Mouse (Mus musculus) Patski (cell line): ENCODE measurements at regions not wholly inside any gene's neighbourhood (a gene's known extent, or its start where the extent isn't known, plus 50 kb on each side); places are given as distances from the start of the nearest gene placed in this dataset.

ENCODE experiments used
- ATAC-seq: fragments of 100-300 bp; one replicate; pipeline ENCODE4 v1.8.0; 2021
- CTCF ChIA-PET: fragments of 350-600 bp; sonication (Branson Sonifier 250); formaldehyde crosslinking; loops from one replicate; lab custom pipeline; 2022; ENCODE audit warnings: inconsistent platforms; lab: Charles Lee
- POLR2A ChIA-PET: fragments of 350-600 bp; sonication (Branson Sonifier 250); formaldehyde crosslinking; loops from one replicate; lab custom pipeline; 2022; ENCODE audit warnings: antibody characterized with exemption, inconsistent platforms; lab: Charles Lee
- DNase-seq: peaks from one replicate; pipeline ENCODE4 v3.0.0-alpha.2; 2011; ENCODE audit warnings: low read depth, low spot score
- H3K27me3 ChIP-seq: fragments of 371-371 bp; one replicate; pipeline ENCODE4 v1.5.1; 2021
- CTCF ChIP-seq: fragments of 100-300 bp; IDR thresholded peaks from one replicate; pipeline ENCODE4 v1.5.1; 2021
- in situ Hi-C: fragments of 300-500 bp; cut with MboI; formaldehyde crosslinking; loops from 3 replicates; pipeline ENCODE4 v1.11.1; 2018; ENCODE audit warnings: low pct_unique_long_range_greater_than_20kb, mixed read lengths

DNA sequence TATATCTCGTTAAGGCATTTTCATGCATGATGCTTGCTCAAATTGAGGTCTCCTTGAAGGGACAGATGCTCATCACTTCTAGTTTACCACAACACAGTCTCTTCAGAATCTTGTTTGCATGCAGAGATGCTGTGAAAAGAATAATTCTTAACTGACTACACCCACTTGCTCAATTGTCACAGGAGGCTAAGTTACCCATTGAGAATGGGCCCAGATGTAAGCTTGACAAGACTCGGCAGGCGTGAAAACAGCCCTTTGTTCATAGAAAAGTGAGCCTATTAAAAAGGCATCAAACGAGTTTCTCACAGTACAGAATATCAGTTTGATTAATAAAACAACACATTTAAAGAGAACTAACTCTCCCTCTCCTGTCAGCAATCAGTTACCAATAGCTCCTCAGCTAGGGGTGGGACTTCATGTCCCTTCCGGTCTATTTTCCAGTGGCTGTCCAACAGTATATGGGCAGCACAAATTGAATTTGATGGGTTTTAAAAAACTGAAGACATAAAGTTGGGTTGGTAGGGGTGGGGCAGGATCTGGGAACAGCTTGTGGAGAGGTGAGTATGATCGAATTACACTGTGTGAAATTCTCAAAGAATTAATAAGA, 180.1 kb upstream of the Pde3a start:
- ChIA-PET POLR2A (no interaction called here), CTCF (no interaction called here)
- in situ Hi-C loops, result no loop called here
- TF ChIP-seq CTCF, result no peak
- DNase-seq (no peak), ATAC-seq (no peak)
- H3K27me3 ChIP-seq, result no peaks in the 10 kb centered on the region

DNA sequence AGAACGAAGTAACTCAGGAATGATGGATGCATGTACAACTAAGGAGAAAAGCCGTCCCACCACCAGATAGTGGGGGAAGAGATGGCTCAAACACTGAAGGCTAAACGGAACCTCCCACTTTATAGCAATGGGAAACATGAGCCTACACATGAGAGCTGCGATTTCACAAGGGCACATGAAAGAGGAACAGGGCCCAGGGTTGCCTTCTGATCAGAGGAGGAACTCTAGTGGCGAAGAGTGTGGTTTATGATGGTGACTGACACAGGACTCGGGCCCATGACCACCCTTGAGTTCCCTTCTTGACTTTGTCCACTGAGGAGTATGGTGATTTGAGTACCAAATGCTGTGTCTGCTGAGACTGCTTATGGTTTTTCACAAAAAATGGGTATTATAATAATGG, 179.2 kb upstream of the Pde3a start:
- in situ Hi-C loops, result no loop called here
- POLR2A ChIA-PET, result interaction anchor here (0.7 kb wide), 1 partner anchor 912 kb away, joined by 4 read pairs; no protein-coding TSS in a partner anchor
- TF ChIP-seq CTCF, result no peak
- H3K27me3 ChIP-seq, result no peaks in the 10 kb centered on the region
- CTCF ChIA-PET, result no interaction called here
- no peak for DNase-seq
- no peak for ATAC-seq

DNA sequence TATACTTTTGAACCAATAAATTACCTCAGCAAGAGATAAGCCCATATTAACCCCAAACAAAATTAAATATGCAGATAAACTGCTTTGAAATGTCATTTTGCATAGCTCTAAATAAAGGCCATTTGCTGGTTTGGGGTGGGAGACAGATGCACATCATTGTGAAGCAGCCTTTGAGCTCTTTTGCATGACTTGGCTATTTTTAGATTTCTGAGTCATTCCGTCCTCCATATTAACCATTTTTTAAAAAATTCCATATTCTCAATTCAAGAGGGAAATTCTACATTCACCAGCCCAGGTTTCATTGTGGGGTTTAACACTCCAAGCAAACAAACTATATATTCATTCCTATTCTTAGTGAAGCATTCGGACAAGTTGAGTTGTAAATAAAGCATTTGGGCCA, 177.6 kb upstream of the Pde3a start:
- POLR2A ChIA-PET, result no interaction called here
- in situ Hi-C loops, result no loop called here
- CTCF ChIA-PET, result interaction anchor here (0.9 kb wide), 1 partner anchor 27 kb away, joined by 3 read pairs; no protein-coding TSS in a partner anchor

DNA sequence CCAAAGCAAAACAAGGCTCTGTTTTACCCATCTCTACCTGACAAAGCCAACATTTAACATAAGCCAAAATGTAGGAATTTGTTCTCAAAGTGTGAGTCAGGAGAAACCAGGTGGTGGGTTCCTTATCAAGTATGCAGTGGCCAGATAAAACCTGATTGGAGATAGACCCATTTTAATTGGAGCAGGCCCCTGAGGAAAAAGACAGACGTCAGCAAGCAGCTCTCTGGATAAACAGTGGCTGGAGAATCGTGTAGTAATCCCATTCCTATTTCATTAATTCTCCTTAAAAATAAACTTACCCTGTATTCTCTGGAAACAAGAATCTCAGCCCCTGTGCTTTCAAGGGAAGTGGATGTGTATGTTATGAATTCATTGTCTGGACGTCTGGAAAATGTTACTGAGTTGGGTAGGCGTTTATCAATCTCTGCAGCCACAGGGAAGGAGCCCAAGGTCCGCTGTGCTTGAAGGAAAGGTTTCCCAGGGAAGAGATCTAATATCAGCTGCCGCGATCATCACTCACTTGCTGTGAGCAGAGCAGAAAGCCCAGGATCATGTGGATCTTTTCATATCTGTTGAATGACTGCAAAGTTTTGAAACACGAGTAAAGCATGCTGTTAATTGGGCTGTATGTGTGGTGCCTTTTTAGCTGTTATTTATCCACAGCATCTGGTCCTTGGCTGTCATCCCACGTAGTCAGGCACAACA, 157.8 kb upstream of the Pde3a start:
- ChIA-PET CTCF (interaction anchor here (1.0 kb wide), 1 partner anchor 25 kb away, joined by 3 read pairs; no protein-coding TSS in a partner anchor), POLR2A (no interaction called here)
- no peak for TF ChIP-seq CTCF
- H3K27me3 ChIP-seq, result no peaks in the 10 kb centered on the region
- no peak for DNase-seq
- ATAC-seq, result no peak
- in situ Hi-C loops, result no loop called here

More for the DNA sequence above, 177.6 kb upstream of the Pde3a start:
- ATAC-seq (no peak), DNase-seq (no peak)
- no peak for TF ChIP-seq CTCF
- H3K27me3 ChIP-seq, result no peaks in the 10 kb centered on the region

DNA sequence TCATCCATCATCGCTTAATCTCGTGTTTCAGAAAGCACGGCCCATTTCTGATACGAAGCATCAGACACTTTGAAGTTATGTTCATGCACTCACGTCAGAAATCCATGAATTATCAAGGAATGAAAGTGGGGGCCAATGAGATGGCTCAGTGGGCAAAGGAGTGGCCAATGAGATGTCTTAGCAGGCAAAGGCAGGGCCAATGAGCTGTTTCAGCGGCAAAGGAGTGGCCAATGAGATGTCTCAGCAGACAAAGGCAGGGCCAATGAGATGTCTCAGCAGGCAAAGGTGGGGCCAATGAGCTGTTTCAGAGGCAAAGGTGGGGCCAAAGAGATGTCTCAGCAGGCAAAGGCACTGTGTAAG, 157.3 kb upstream of the Pde3a start:
- in situ Hi-C loops, result no loop called here
- CTCF ChIA-PET, result interaction anchor here (1.0 kb wide), 1 partner anchor 25 kb away, joined by 3 read pairs; no protein-coding TSS in a partner anchor
- TF ChIP-seq CTCF, result no peak
- no peak for ATAC-seq
- H3K27me3 ChIP-seq, result no peaks in the 10 kb centered on the region
- DNase-seq, result no peak
- POLR2A ChIA-PET, result no interaction called here

DNA sequence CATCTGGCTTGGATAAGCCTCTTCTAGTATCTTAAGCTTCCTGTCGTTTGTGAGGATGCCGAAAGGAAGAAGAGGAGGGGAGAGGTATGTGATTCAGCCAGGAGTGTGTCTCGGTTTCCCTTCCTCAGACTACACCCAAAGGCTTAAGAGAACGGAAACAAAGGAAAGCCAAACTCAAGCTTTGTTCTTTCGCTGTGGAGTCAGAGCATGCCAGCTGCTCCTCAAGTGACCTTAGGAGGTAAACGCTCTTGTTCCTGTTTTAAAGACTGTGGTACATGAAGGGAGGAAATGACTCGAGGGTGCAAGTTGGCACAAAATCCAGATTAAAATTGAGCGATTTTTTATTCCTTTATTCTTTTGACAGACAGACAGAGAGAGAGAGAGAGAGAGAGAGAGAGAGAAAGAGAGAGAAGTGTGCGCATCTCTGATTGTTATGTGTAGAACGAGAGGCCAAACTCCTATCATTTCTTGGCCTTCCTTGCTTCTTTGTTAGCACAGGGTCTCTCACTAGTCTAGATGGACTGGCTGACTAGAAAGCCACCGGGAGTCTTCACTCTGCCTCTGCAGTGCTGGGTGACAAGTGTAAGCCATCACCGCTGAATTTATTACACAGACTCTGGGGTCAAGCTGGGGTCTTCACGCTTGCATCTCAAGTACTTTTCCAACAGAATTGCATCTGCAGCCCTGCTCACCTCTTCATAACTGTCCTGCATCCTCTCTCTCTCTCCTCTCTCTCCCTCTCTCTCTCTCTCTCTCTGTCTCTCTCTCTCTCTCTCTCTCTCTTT, 151.5 kb upstream of the Pde3a start:
- CTCF ChIA-PET, result interaction anchor here (1.6 kb wide), 1 partner anchor 20 kb away, joined by 3 read pairs; no protein-coding TSS in a partner anchor
- DNase-seq, result no peak

DNA sequence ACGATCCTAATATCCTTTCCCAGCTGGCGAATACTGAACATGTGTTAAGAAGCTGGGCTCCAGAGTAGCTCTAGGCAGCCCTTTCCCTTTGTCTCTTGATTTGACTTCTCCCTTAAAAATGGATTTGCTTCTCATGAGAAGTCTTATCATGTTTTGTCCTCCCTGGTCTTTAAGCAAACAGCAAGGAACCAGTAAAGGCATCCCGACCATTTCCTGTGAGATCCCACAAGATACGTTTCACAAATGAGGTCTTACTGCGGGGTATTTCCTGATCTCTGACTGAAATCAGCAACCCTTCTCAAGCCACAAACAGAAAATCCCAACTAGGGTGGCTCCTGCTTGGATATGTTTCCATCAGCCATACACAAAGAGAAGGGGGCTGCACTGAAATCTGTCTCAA, 130.8 kb upstream of the Pde3a start:
- CTCF ChIA-PET, result interaction anchor here (0.9 to 2.3 kb wide), 2 partner anchors 15 to 22 kb away, joined by 3 to 6 read pairs; no protein-coding TSS in a partner anchor
- DNase-seq (no peak), ATAC-seq (no peak)
- POLR2A ChIA-PET, result no interaction called here
- in situ Hi-C loops, result no loop called here
- no peaks in the 10 kb centered on the region for H3K27me3 ChIP-seq
- no peak for TF ChIP-seq CTCF

More for the DNA sequence above, 151.5 kb upstream of the Pde3a start:
- ATAC-seq, result no peak
- TF ChIP-seq CTCF, result no peak
- H3K27me3 ChIP-seq, result no peaks in the 10 kb centered on the region
- POLR2A ChIA-PET, result no interaction called here
- in situ Hi-C loops, result no loop called here

DNA sequence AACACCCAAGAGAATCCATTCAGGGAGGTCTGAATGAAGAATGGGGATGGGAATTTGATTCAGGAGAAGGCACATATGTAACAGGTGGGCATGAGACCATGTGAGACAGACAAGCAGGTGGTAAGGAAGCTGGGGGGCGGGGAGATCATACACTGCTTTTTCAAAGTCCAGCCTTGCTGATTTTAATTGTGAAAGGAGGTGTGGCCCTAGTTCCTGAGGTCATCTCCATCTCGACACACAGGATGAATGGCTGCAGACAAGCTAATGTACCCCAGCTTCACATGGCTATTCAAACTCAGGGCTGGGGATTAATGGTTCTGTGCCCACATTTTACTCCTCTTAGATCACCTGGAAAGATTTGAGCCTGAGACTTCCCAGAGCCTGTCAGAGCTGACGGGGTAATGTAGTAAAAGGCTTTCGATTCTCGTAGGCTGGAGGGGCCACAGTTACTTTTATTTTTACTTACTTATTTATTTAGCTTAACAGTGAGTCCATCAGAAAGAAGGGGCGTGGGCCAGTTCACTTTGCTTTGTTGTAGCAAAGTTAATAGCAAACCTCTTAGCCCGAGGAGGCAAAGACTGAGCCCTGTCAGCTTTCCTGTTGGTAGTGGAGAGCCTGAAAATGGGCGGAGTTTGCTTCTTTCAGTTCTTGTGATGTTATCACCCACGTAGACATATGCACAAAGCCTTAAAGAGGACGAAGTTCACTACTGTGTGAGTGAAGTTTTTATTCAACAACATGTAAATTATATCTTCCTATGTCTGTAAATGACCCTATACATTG, 122.3 kb upstream of the Pde3a start:
- DNase-seq (no peak), ATAC-seq (no peak)
- in situ Hi-C loops, result no loop called here
- H3K27me3 ChIP-seq, result no peaks in the 10 kb centered on the region
- no peak for TF ChIP-seq CTCF
- ChIA-PET POLR2A (no interaction called here), CTCF (no interaction called here)

DNA sequence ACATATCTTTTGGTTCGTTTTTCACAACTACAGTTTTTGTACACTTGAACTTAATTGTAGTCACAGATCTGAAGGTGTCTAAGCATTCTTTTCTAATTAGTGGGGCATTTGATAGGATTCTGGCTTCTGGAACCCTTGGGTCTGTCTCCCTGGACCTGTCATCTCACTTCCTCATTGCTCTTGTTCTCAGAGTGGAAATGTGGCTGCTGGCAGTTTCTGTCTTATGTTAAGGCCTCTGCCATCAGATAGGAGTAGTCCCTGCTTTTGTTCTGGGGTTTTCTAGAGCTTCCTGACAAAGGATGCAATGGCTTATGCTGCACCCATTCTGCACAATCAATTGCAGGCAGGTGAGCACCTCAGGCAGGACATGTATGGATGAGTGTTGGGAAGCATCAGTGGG, 119.5 kb upstream of the Pde3a start:
- CTCF ChIA-PET, result no interaction called here
- ATAC-seq, result no peak
- no peaks in the 10 kb centered on the region for H3K27me3 ChIP-seq
- no peak for DNase-seq
- in situ Hi-C loops, result no loop called here
- POLR2A ChIA-PET, result no interaction called here
- no peak for TF ChIP-seq CTCF

DNA sequence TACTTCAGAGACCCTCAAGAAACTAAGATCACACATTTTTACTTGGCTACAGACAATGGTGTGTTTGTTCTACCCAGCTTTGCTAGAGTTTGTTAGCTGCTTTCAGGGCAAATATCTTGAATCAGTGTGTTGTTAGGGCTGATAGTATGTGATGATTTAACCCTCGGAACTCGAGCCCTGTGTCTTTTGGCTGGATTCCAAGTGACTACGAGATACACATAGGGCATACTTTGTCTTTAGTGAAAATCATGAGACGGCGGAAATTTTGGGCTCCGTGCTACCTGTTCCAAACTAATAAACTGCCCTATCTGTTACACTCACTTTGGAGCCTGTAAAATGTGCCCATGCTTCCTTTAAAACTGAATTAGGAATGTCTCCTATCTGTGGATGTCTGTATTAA, 114.9 kb upstream of the Pde3a start:
- no peaks in the 10 kb centered on the region for H3K27me3 ChIP-seq
- DNase-seq (no peak), ATAC-seq (no peak)
- no peak for TF ChIP-seq CTCF
- POLR2A ChIA-PET, result interaction anchor here (0.7 kb wide), 1 partner anchor 85 kb away, joined by 3 read pairs; no protein-coding TSS in a partner anchor
- in situ Hi-C loops, result no loop called here
- CTCF ChIA-PET, result interaction anchor here (2.5 kb wide), 1 partner anchor 15 kb away, joined by 6 read pairs; no protein-coding TSS in a partner anchor
